ENCODE assay signal across 25 mouse cellular contexts in genomic region chr3:30093005-30093404, GRCm38 (mm10).
DNase-seq lines count a peak whose midpoint lies in the region; ATAC-seq and TF ChIP-seq lines count a peak whose summit lies in the region.
"Had no signal": no experiment of that assay in that cellular context is flagged by ENCODE, and none has a peak within 500 bp of the region (broad histone marks: within the 10 kb centered on the region; RNA-seq: fewer than 3 reads in every experiment).

No protein-coding gene starts in this region.

- no peak overlapping the region for H3K27ac ChIP-seq in kidney, postnatal 0 days
- H3K27ac ChIP-seq in stomach, postnatal 0 days (replicated peaks): peak overlapping the region; percentile 18; the same call in 1 of the 2 replicates
- H3K27ac ChIP-seq: embryonic facial prominence, embryonic 12.5 days; forebrain, embryonic 15.5 days; hindbrain, embryonic 15.5 days; liver, embryonic 13.5 days; macrophage; midbrain, embryonic 10.5 days; stomach, embryonic 15.5 days had no signal

- no peaks in the 10 kb centered on the region for H3K36me3 ChIP-seq in kidney, postnatal 0 days (ENCODE audit: insufficient read depth, low read length)
- H3K36me3 ChIP-seq in stomach, postnatal 0 days (ENCODE audit: control insufficient read depth, insufficient read depth, low read length): no peaks in the 10 kb centered on the region
- H3K36me3 ChIP-seq: embryonic facial prominence, embryonic 12.5 days; forebrain, embryonic 15.5 days; hindbrain, embryonic 15.5 days; liver, embryonic 13.5 days; midbrain, embryonic 10.5 days; stomach, embryonic 15.5 days had no signal

- peaks cover 9% of the 10 kb centered on the region; the same call in 1 of the 2 replicates for H3K4me1 ChIP-seq in kidney, postnatal 0 days (replicated peaks; ENCODE audit: insufficient read depth, low read length)
- H3K4me1 ChIP-seq in stomach, postnatal 0 days (replicated peaks; ENCODE audit: control insufficient read depth, insufficient read depth): no peaks in the 10 kb centered on the region
- H3K4me1 ChIP-seq: embryonic facial prominence, embryonic 12.5 days; forebrain, embryonic 15.5 days; hindbrain, embryonic 15.5 days; liver, embryonic 13.5 days; midbrain, embryonic 10.5 days; stomach, embryonic 15.5 days had no signal

- H3K9ac ChIP-seq in kidney, postnatal 0 days (ENCODE audit: low read depth, low read length): no peak overlapping the region
- no peak overlapping the region for H3K9ac ChIP-seq in stomach, postnatal 0 days (ENCODE audit: low read length)
- H3K9ac ChIP-seq: embryonic facial prominence, embryonic 12.5 days; forebrain, embryonic 15.5 days; hindbrain, embryonic 15.5 days; liver, embryonic 13.5 days; stomach, embryonic 15.5 days had no signal

- TF ChIP-seq CTCF in kidney, postnatal 0 days (IDR thresholded peaks at IDR 0.05; ENCODE audit: low read depth): no peak
- TF ChIP-seq CTCF in stomach, postnatal 0 days (IDR thresholded peaks at IDR 0.05; ENCODE audit: low read depth): no peak

- no peak overlapping the region for H3K4me2 ChIP-seq in kidney, postnatal 0 days (ENCODE audit: low read length)
- H3K4me2 ChIP-seq in stomach, postnatal 0 days (replicated peaks; ENCODE audit: low read depth): no peak overlapping the region
- H3K4me2 ChIP-seq: embryonic facial prominence, embryonic 12.5 days; forebrain, embryonic 15.5 days; hindbrain, embryonic 15.5 days; liver, embryonic 13.5 days; stomach, embryonic 15.5 days had no signal

- no peaks in the 10 kb centered on the region for H3K9me3 ChIP-seq in kidney, postnatal 0 days (replicated peaks; ENCODE audit: low read length)
- no peaks in the 10 kb centered on the region for H3K9me3 ChIP-seq in stomach, postnatal 0 days (ENCODE audit: control insufficient read depth, low read length)
- H3K9me3 ChIP-seq: embryonic facial prominence, embryonic 12.5 days; forebrain, embryonic 15.5 days; hindbrain, embryonic 15.5 days; liver, embryonic 13.5 days; midbrain, embryonic 10.5 days; stomach, embryonic 15.5 days had no signal

- 32% methylated on average over 1 of the region's 1 CpGs for WGBS in kidney, postnatal 0 days
- 43% methylated on average over 1 of the region's 1 CpGs for WGBS in stomach, postnatal 0 days

- no peak for ATAC-seq in kidney, postnatal 0 days (replicated peaks; ENCODE audit: low FRiP score, low read depth)
- ATAC-seq in stomach, postnatal 0 days (ENCODE audit: low FRiP score, low TSS enrichment): no peak
- ATAC-seq: CD4-positive, CD25-positive, alpha-beta regulatory T cell, adult 4 months; forebrain, embryonic 15.5 days had no signal

- no peak overlapping the region for H3K4me3 ChIP-seq in kidney, postnatal 0 days (replicated peaks; ENCODE audit: low read depth, low read length)
- no peak overlapping the region for H3K4me3 ChIP-seq in stomach, postnatal 0 days (ENCODE audit: low read depth, low read length)
- H3K4me3 ChIP-seq: embryonic facial prominence, embryonic 12.5 days; erythroblast, embryonic 14.5 days; forebrain, embryonic 15.5 days; hindbrain, embryonic 15.5 days; liver, embryonic 13.5 days; midbrain, embryonic 10.5 days; stomach, embryonic 15.5 days had no signal

- H3K27me3 ChIP-seq in kidney, postnatal 0 days (ENCODE audit: insufficient read depth, low read length): no peaks in the 10 kb centered on the region
- H3K27me3 ChIP-seq in stomach, postnatal 0 days (ENCODE audit: control insufficient read depth, insufficient read depth, low read length): no peaks in the 10 kb centered on the region
- H3K27me3 ChIP-seq: embryonic facial prominence, embryonic 12.5 days; forebrain, embryonic 15.5 days; hindbrain, embryonic 15.5 days; liver, embryonic 13.5 days; stomach, embryonic 15.5 days had no signal

- no peak for TF ChIP-seq EP300 in stomach, postnatal 0 days (optimal IDR thresholded peaks at IDR 0.05)

- peak; percentile 12 to 19 for DNase-seq in adrenal gland, postnatal 36 days
- DNase-seq in adrenal gland, postnatal 4 days (ENCODE audit: low spot score in 2 of 2): no peak
- peak; percentile 23 for DNase-seq in kidney, postnatal 0 days (ENCODE audit: low spot score)
- DNase-seq in kidney, adult 11 months: no peak
- peak; percentile 56 for DNase-seq in fibroblast of lung, adult 2 months (ENCODE audit: low read depth)
- DNase-seq in stomach, postnatal 0 days (ENCODE audit: low spot score): no peak
- DNase-seq in layer of hippocampus, postnatal 25 days (ENCODE audit: extremely low spot score in 1 of 2, low spot score in 1 of 2): no peak
- DNase-seq: cerebellum, adult 18-20 months; cerebellum, postnatal 14 days; gastrocnemius, postnatal 14 days; heart, postnatal 4 days; kidney, adult 9 months; layer of hippocampus, adult 9-11 months; liver, embryonic 13.5 days; lung, adult 2 months; thymus, adult 2 months; thymus, postnatal 4 days had no signal

Comparison
In these comparisons a context has a peak if more than half of its experiments do, and no peak if none do; other contexts are left out.
1. DNase-seq: peak in adrenal gland, postnatal 36 days (2 of 2), kidney, postnatal 0 days (single experiment) and fibroblast of lung, adult 2 months (single experiment); none in adrenal gland, postnatal 4 days (0 of 2), kidney, adult 11 months (single experiment), stomach, postnatal 0 days (single experiment) and layer of hippocampus, postnatal 25 days (0 of 2).